Comparison of ENCODE assay signal across 29 mouse cellular contexts in genomic region chr6:146527537-146527936, GRCm38 (mm10). TPM values are rescaled to one million over a fixed set of nuclear protein-coding genes. Genes with fewer than 3 reads are reported as not detected.
A peak's percentile ranks its signal among the peaks of the same experiment; 100 is the strongest.
DNase-seq lines count a peak whose midpoint lies in the region; ATAC-seq and TF ChIP-seq lines count a peak whose summit lies in the region.
"Had no signal": no experiment of that assay in that cellular context is flagged by ENCODE, and none has a peak within 500 bp of the region (broad histone marks: within the 10 kb centered on the region; RNA-seq: fewer than 3 reads in every experiment).

No protein-coding gene starts in this region.

- H3K4me2 ChIP-seq in kidney, postnatal 0 days (ENCODE audit: low read length): no peak overlapping the region
- no peak overlapping the region for H3K4me2 ChIP-seq in midbrain, embryonic 16.5 days (ENCODE audit: low read length)
- H3K4me2 ChIP-seq: embryonic facial prominence, embryonic 12.5 days; embryonic facial prominence, embryonic 15.5 days; forebrain, embryonic 13.5 days; hindbrain, embryonic 13.5 days; intestine, embryonic 15.5 days had no signal

- no peaks in the 10 kb centered on the region for H3K27me3 ChIP-seq in kidney, postnatal 0 days (ENCODE audit: insufficient read depth, low read length)
- no peaks in the 10 kb centered on the region for H3K27me3 ChIP-seq in midbrain, embryonic 16.5 days (ENCODE audit: control insufficient read depth, insufficient read depth, low read depth, low read length)
- H3K27me3 ChIP-seq: embryonic facial prominence, embryonic 12.5 days; embryonic facial prominence, embryonic 15.5 days; forebrain, embryonic 13.5 days; hindbrain, embryonic 13.5 days; intestine, embryonic 15.5 days had no signal

- DNase-seq in kidney, postnatal 0 days (ENCODE audit: low spot score): peak; percentile 27
- no peak for DNase-seq in kidney, adult 9 months
- peak; percentile 89 for DNase-seq in 3T3-L1 (ENCODE audit: low read depth, low spot score)
- peak; percentile 81 for DNase-seq in NIH3T3 (ENCODE audit: low read depth)
- peak; percentile 65 for DNase-seq in fibroblast of lung, adult 2 months (ENCODE audit: low read depth)
- DNase-seq in thymus, postnatal 36 days: no peak
- no peak for DNase-seq in lung, adult 18-20 months
- DNase-seq: adrenal gland, postnatal 10 days; cerebellum, adult 11 months; cerebellum, adult 2 months; cerebellum, adult 9-11 months; cerebellum, postnatal 25 days; gastrocnemius, postnatal 10 days; gastrocnemius, postnatal 36 days; heart, adult 2 months; heart, postnatal 10 days; heart, postnatal 36 days had no signal

- no peak overlapping the region for H3K9ac ChIP-seq in kidney, postnatal 0 days (ENCODE audit: low read depth, low read length)
- H3K9ac ChIP-seq in midbrain, embryonic 16.5 days (ENCODE audit: low read depth, low read length): no peak overlapping the region
- H3K9ac ChIP-seq: embryonic facial prominence, embryonic 12.5 days; embryonic facial prominence, embryonic 15.5 days; forebrain, embryonic 13.5 days; hindbrain, embryonic 13.5 days; intestine, embryonic 15.5 days had no signal

- no peaks in the 10 kb centered on the region for H3K36me3 ChIP-seq in kidney, postnatal 0 days (ENCODE audit: insufficient read depth, low read length)
- no peaks in the 10 kb centered on the region for H3K36me3 ChIP-seq in midbrain, embryonic 16.5 days (ENCODE audit: control insufficient read depth, insufficient read depth, low read length)
- H3K36me3 ChIP-seq: embryonic facial prominence, embryonic 12.5 days; embryonic facial prominence, embryonic 15.5 days; forebrain, embryonic 10.5 days; heart, embryonic 10.5 days; hindbrain, embryonic 10.5 days; hindbrain, embryonic 13.5 days; intestine, embryonic 15.5 days had no signal

- H3K4me1 ChIP-seq in kidney, postnatal 0 days (replicated peaks; ENCODE audit: insufficient read depth, low read length): no peaks in the 10 kb centered on the region
- no peaks in the 10 kb centered on the region for H3K4me1 ChIP-seq in midbrain, embryonic 16.5 days (ENCODE audit: control insufficient read depth, insufficient read depth, low read length)
- H3K4me1 ChIP-seq: embryonic facial prominence, embryonic 12.5 days; embryonic facial prominence, embryonic 15.5 days; forebrain, embryonic 10.5 days; forebrain, embryonic 13.5 days; hindbrain, embryonic 10.5 days; hindbrain, embryonic 13.5 days had no signal

- H3K9me3 ChIP-seq in kidney, postnatal 0 days (replicated peaks; ENCODE audit: low read length): no peaks in the 10 kb centered on the region
- H3K9me3 ChIP-seq in midbrain, embryonic 16.5 days (replicated peaks; ENCODE audit: control insufficient read depth, low read length, poor library complexity, severe bottlenecking): peaks cover 2% of the 10 kb centered on the region; the same call in 1 of the 2 replicates
- H3K9me3 ChIP-seq: embryonic facial prominence, embryonic 12.5 days; embryonic facial prominence, embryonic 15.5 days; forebrain, embryonic 10.5 days; forebrain, embryonic 13.5 days; heart, embryonic 10.5 days; hindbrain, embryonic 13.5 days; intestine, embryonic 15.5 days had no signal

- no peak for TF ChIP-seq CTCF in kidney, postnatal 0 days (IDR thresholded peaks at IDR 0.05; ENCODE audit: low read depth)

- H3K4me3 ChIP-seq in kidney, postnatal 0 days (replicated peaks; ENCODE audit: low read depth, low read length): no peak overlapping the region
- H3K4me3 ChIP-seq in midbrain, embryonic 16.5 days (ENCODE audit: low read depth, low read length): no peak overlapping the region
- H3K4me3 ChIP-seq: embryonic facial prominence, embryonic 12.5 days; embryonic facial prominence, embryonic 15.5 days; erythroblast, embryonic 14.5 days; forebrain, embryonic 10.5 days; forebrain, embryonic 13.5 days; heart, adult 2 months; heart, embryonic 10.5 days; hindbrain, embryonic 10.5 days; hindbrain, embryonic 13.5 days; intestine, embryonic 15.5 days had no signal

- 55% methylated on average over 2 of the region's 2 CpGs for WGBS in kidney, postnatal 0 days
- 81% methylated on average over 2 of the region's 2 CpGs for WGBS in midbrain, embryonic 16.5 days

- no peak for ATAC-seq in kidney, postnatal 0 days (replicated peaks; ENCODE audit: low FRiP score, low read depth)
- no peak for ATAC-seq in midbrain, embryonic 16.5 days
- ATAC-seq: forebrain, embryonic 13.5 days; forebrain, embryonic 16.5 days; hindbrain, embryonic 16.5 days; intestine, embryonic 15.5 days had no signal

- H3K27ac ChIP-seq in kidney, postnatal 0 days: no peak overlapping the region
- H3K27ac ChIP-seq in midbrain, embryonic 16.5 days (ENCODE audit: low read length): no peak overlapping the region
- H3K27ac ChIP-seq: embryonic facial prominence, embryonic 12.5 days; embryonic facial prominence, embryonic 15.5 days; forebrain, embryonic 10.5 days; forebrain, embryonic 13.5 days; heart, adult 2 months; heart, embryonic 10.5 days; hindbrain, embryonic 10.5 days; hindbrain, embryonic 13.5 days; intestine, embryonic 15.5 days had no signal

RNA-seq across cellular contexts. Expression of gene Itpr2, which starts 25.5 kb away (rescaled TPM):
- polyA plus RNA-seq in kidney, postnatal 0 days (2015; fragmentation: Nextera tagmentation; extraction: Ambion mirVana): 17.3 and 17.4 TPM in 2 replicates
- 6.9 and 9.0 TPM in 2 replicates for polyA plus RNA-seq in midbrain, embryonic 16.5 days (2015; fragmentation: Nextera tagmentation; extraction: Ambion mirVana)

RNA-seq across cellular contexts. Expression of gene Fgfr1op2, which starts 49.5 kb away (rescaled TPM):
- 91.1 and 95.4 TPM in 2 replicates for polyA plus RNA-seq in kidney, postnatal 0 days (2015; fragmentation: Nextera tagmentation; extraction: Ambion mirVana)
- 37.9 and 39.6 TPM in 2 replicates for polyA plus RNA-seq in midbrain, embryonic 16.5 days (2015; fragmentation: Nextera tagmentation; extraction: Ambion mirVana)

RNA-seq across cellular contexts. Expression of gene Ints13, which starts 50.1 kb away (rescaled TPM):
- 49.4 and 53.7 TPM in 2 replicates for polyA plus RNA-seq in kidney, postnatal 0 days (2015; fragmentation: Nextera tagmentation; extraction: Ambion mirVana)
- 40.3 and 53.9 TPM in 2 replicates for polyA plus RNA-seq in midbrain, embryonic 16.5 days (2015; fragmentation: Nextera tagmentation; extraction: Ambion mirVana)

Comparison
In these comparisons a context has a peak if more than half of its experiments do, and no peak if none do; other contexts are left out.
1. DNase-seq: peak in kidney, postnatal 0 days (single experiment), 3T3-L1 (single experiment), NIH3T3 (single experiment) and fibroblast of lung, adult 2 months (single experiment); none in kidney, adult 9 months (single experiment), thymus, postnatal 36 days (0 of 2) and lung, adult 18-20 months (0 of 2).